Mouse (Mus musculus): ENCODE data around the gene Kdm3a. TPM values are rescaled to one million over a fixed set of nuclear protein-coding genes. Genes with fewer than 3 reads are reported as not detected.
A peak's percentile ranks its signal among the peaks of the same experiment; 100 is the strongest.

Kdm3a gene
- total and polyA plus RNA-seq, 2 experiments from 2014 or later: 19.2 to 40.1 TPM

DNA sequence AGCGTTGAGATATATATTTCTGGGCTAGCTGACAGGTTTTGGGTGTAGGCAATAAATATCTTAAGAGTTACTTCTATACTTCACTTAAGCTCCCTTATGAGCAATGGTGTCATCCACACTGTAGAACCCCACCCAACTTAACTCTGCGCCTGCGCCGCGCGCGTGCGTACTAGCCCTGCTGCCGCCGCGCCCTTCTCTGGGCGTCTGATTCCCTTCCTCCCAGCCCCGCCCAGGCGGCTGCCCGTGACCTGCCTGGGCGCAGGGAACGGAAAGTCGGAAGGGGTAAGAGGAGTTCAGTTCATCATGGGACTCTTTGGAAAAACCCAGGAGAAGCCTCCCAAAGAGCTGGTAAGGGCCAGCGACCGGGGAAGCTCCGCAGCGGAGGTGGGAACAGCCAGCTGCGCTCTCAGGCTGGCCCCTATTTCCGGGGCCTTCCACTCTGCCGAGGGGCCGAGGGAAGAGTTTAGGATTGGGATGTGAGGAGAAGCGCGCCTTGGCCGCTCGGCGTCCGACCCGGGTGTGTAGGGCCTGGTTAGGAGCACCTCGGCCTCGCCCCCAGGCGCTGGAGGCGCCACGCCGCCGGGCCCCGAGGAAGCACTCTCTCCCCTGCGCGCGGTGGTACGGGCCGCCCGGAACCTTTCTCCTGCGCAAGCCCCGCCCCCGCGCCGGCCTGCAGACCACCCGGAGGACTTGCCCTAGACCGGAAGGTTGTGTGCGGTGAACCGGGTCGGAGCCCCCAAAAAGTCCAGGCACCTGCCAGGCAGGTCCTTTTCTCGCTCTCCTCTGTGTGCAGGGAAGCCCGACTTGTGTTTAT lies 88.9 kb downstream of the Kdm3a start, which contains the start of gene Chmp3:
Gene Chmp3, plus strand, starts transcription at position 112 of the 814 bp plus-strand sequence.
- H3K27me3 ChIP-seq (ENCODE audit: insufficient read depth, low read length): no peaks in the 10 kb centered on the region
- peak within 1 kb of the TSS; percentile 84 for H3K4me3 ChIP-seq (ENCODE audit: low read depth, low read length)
- no peaks in the 10 kb centered on the region for H3K36me3 ChIP-seq (ENCODE audit: insufficient read depth)
- DNase-seq (peak; percentile 97), ATAC-seq (peak; percentile 99)
- H3K4me1 ChIP-seq (ENCODE audit: insufficient read depth): no peaks in the 10 kb centered on the region
- H3K9ac ChIP-seq: peak within 1 kb of the TSS; percentile 95
- H3K9me3 ChIP-seq (ENCODE audit: low read length): no peaks in the 10 kb centered on the region
- H3K4me2 ChIP-seq (ENCODE audit: low read depth): peak within 1 kb of the TSS; percentile 55
- no peak for TF ChIP-seq CTCF (IDR thresholded peaks at IDR 0.05; ENCODE audit: low read depth)
- peak within 1 kb of the TSS; percentile 97 for H3K27ac ChIP-seq (ENCODE audit: low read depth, low read length)
- WGBS: 4% methylated on average over 59 of the region's 59 CpGs

Other genes with a start within 250 kb of the Kdm3a start
- 45.6 and 55.6 TPM in 2 replicates for gene Rmnd5a, start 192.4 kb downstream of the Kdm3a start, total RNA-seq (2014; rRNA removed)
- 5.3 and 6.4 TPM in 2 replicates for gene Rmnd5a, start 192.4 kb downstream of the Kdm3a start, polyA plus RNA-seq (2015; fragmentation: Nextera tagmentation; extraction: Ambion mirVana)
- 34.5 and 41.0 TPM in 2 replicates for gene Rnf103, start 139.1 kb downstream of the Kdm3a start, total RNA-seq (2014; rRNA removed)
- 15.6 and 21.3 TPM in 2 replicates for gene Rnf103, start 139.1 kb downstream of the Kdm3a start, polyA plus RNA-seq (2015; fragmentation: Nextera tagmentation; extraction: Ambion mirVana)
- 83.0 and 90.3 TPM in 2 replicates for gene Chmp3, start 89.2 kb downstream of the Kdm3a start, total RNA-seq (2014; rRNA removed)
- 60.1 and 63.8 TPM in 2 replicates for gene Chmp3, start 89.2 kb downstream of the Kdm3a start, polyA plus RNA-seq (2015; fragmentation: Nextera tagmentation; extraction: Ambion mirVana)
- gene Reep1, start 74.6 kb upstream of the Kdm3a start, total RNA-seq (2014; rRNA removed): 319 and 402 TPM in 2 replicates
- 187 and 243 TPM in 2 replicates for gene Reep1, start 74.6 kb upstream of the Kdm3a start, polyA plus RNA-seq (2015; fragmentation: Nextera tagmentation; extraction: Ambion mirVana)
- gene Mrpl35, start 194.0 kb upstream of the Kdm3a start, total RNA-seq (2014; rRNA removed): 8.3 and 9.4 TPM in 2 replicates
- 55.7 and 59.8 TPM in 2 replicates for gene Mrpl35, start 194.0 kb upstream of the Kdm3a start, polyA plus RNA-seq (2015; fragmentation: Nextera tagmentation; extraction: Ambion mirVana)
- gene Immt, start 198.3 kb upstream of the Kdm3a start, total RNA-seq (2014; rRNA removed): 120 TPM in 2 replicates
- 136 and 142 TPM in 2 replicates for gene Immt, start 198.3 kb upstream of the Kdm3a start, polyA plus RNA-seq (2015; fragmentation: Nextera tagmentation; extraction: Ambion mirVana)